Mouse (Mus musculus): ENCODE results near the gene Itpr1. TPM values are rescaled to one million over a fixed set of nuclear protein-coding genes. Genes with fewer than 3 reads are reported as not detected.

Gene Itpr1
- polyA plus RNA-seq, 1 experiment from 2014 or later = 4.8 TPM

- Histone ChIP-seq H3K4me3 (replicated peaks) (no peak overlapping the region), H3K9me3 (no peaks in the 10 kb centered on the region), H3K4me1 (replicated peaks) (peaks cover 20% of the 10 kb centered on the region), H3K27me3 (no peaks in the 10 kb centered on the region), H3K36me3 (no peaks in the 10 kb centered on the region), H3K9ac (replicated peaks) (no peak overlapping the region), H3K27ac (peak overlapping the region; percentile 79), H3K4me2 (replicated peaks) (no peak overlapping the region)
- 14% methylated on average over 9 of the region's 9 CpGs for WGBS
- ATAC-seq = peak; percentile 59
These were observed 36.4 kb downstream of the Itpr1 start for GRCm38 (mm10) chr6:108249031-108249917.

DNA sequence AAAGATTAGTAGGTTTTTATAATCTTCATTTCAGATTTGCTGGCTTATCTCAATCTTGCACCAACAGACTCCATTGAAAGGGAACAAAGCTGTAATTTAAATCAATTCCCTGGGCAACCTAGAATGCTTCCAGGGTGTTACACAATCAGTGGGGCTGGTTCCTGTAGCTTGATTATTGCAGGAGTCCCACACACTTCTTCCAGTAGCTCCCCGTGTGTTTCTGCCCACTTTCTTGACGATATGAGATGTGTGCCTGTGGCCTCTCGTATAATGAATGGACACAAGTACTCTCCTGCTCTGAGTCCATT lies 37.0 kb downstream of the Itpr1 start:
- Histone ChIP-seq H3K4me1 (replicated peaks) (peaks cover 20% of the 10 kb centered on the region), H3K27me3 (no peaks in the 10 kb centered on the region), H3K4me2 (replicated peaks) (no peak overlapping the region), H3K27ac (0 out of 2 replicates have a peak overlapping the region, but pooled peaks have one; percentile 21), H3K4me3 (replicated peaks) (no peak overlapping the region), H3K9ac (replicated peaks) (no peak overlapping the region), H3K36me3 (no peaks in the 10 kb centered on the region), H3K9me3 (no peaks in the 10 kb centered on the region)
- peak; percentile 41 for ATAC-seq
- 29% methylated on average over 3 of the region's 3 CpGs for WGBS

DNA sequence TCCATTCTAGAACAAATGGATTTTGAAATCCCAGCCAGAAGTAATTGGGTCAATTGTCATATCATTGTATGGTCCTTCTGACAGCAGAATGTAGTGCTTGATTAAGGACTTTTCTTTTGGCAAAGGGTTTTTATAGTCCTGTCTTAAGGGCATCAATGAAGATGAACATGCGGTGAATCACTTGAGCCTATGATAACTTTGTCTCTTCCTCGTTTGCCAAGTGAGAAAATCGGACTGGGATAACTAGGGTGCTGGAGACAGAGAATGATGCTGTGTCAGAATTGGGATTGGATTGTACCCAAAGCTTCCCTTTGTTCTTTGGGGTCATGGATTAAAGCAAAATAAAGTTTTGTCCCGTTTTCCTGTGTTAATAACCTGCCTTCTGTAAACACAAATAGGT lies 37.5 kb downstream of the Itpr1 start:
- Histone ChIP-seq H3K9me3 (no peaks in the 10 kb centered on the region), H3K27me3 (no peaks in the 10 kb centered on the region), H3K36me3 (no peaks in the 10 kb centered on the region), H3K27ac (no peak overlapping the region), H3K4me1 (replicated peaks) (peaks cover 20% of the 10 kb centered on the region), H3K4me3 (replicated peaks) (no peak overlapping the region), H3K9ac (replicated peaks) (no peak overlapping the region), H3K4me2 (replicated peaks) (no peak overlapping the region)
- WGBS = 69% methylated on average over 4 of the region's 4 CpGs
- no peak for ATAC-seq

GRCm38 (mm10) chr6:108252565-108253360 lies 39.9 kb downstream of the Itpr1 start:
- Histone ChIP-seq H3K36me3 (no peaks in the 10 kb centered on the region), H3K9me3 (no peaks in the 10 kb centered on the region), H3K27ac (no peak overlapping the region), H3K9ac (replicated peaks) (no peak overlapping the region), H3K4me1 (replicated peaks) (peaks cover 20% of the 10 kb centered on the region), H3K4me2 (replicated peaks) (no peak overlapping the region), H3K4me3 (replicated peaks) (no peak overlapping the region), H3K27me3 (no peaks in the 10 kb centered on the region)
- ATAC-seq = no peak
- WGBS = 80% methylated on average over 13 of the region's 13 CpGs

DNA sequence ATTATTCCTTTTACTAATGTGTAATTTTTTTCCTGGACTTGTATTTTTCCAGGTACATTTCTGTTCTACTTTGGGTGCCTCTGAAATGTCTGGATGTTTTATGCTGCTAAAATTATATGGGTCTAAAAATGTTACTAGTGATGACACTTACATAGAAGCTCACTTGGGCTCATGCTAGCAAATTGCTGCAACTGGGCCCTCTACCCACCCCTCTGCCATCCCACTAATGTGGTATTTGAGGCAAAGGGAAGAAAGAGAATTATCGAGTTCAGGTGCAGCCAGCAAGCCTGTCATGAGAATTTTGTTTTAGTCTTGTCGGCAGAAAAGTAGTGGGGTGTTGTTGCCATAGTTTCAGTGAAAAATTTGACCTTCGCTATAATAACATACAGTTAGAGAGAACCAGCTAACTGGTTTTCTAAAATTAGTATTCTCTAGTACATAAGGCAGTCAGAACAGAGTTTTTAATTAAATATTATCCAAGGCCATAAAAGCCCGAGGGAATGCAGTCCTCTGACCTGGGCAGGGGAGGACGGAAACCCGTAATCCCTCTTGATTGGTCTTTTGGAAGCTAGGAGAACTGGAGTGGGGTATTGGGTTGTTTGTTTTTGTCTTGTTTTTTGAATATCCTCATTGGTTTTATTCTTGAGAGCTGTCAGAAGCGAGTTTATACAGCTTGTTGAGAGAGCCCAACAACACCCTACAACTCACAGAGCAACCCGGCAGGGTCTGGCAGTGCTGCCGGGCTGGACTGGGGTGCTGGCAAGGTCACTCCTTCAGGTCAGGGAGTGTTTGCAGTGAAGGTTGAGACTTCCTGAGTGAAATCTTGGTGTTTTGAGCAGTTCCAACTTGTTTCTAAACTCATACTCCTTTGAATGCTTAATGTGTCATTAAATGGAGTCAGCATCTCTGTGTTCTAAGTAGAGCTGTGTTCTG lies 41.5 kb downstream of the Itpr1 start:
- Histone ChIP-seq H3K4me3 (replicated peaks) (no peak overlapping the region), H3K9ac (replicated peaks) (no peak overlapping the region), H3K36me3 (no peaks in the 10 kb centered on the region), H3K27ac (no peak overlapping the region), H3K4me2 (replicated peaks) (no peak overlapping the region), H3K9me3 (no peaks in the 10 kb centered on the region), H3K27me3 (no peaks in the 10 kb centered on the region), H3K4me1 (replicated peaks) (peaks cover 6% of the 10 kb centered on the region)
- WGBS = 75% methylated on average over 9 of the region's 9 CpGs
- no peak for ATAC-seq

DNA sequence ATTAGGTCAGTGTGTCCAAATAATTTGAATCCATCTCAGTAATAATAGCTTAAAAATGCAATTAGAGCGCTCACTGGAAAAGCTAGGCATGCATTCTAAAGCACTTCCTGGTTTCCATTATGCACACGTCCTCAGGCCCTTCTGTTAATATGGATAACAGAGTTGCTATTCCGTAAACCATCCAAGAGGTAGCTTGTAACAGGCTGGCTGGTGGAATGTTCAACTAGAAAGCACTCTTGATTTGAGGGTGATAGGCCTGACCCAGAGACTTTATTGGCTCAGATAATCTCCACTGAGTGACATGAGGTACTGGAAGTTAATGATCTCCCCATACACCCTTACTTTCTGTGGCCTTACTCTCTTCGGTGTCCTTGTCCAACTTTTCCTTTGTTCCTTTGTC lies 43.0 kb downstream of the Itpr1 start:
- 70% methylated on average over 4 of the region's 4 CpGs for WGBS
- no peak overlapping the region for H3K4me3 ChIP-seq (replicated peaks)
- ATAC-seq = no peak
- no peak overlapping the region for H3K4me2 ChIP-seq (replicated peaks)
- H3K27me3 ChIP-seq = no peaks in the 10 kb centered on the region
- no peak overlapping the region for H3K9ac ChIP-seq (replicated peaks)
- H3K36me3 ChIP-seq = no peaks in the 10 kb centered on the region
- H3K9me3 ChIP-seq = no peaks in the 10 kb centered on the region
- no peaks in the 10 kb centered on the region; the same call in 1 of the 2 replicates for H3K4me1 ChIP-seq (replicated peaks)
- H3K27ac ChIP-seq = no peak overlapping the region

GRCm38 (mm10) chr6:108257225-108257624 lies 44.3 kb downstream of the Itpr1 start:
- Histone ChIP-seq H3K4me3 (replicated peaks) (no peak overlapping the region), H3K27me3 (no peaks in the 10 kb centered on the region), H3K36me3 (no peaks in the 10 kb centered on the region), H3K27ac (no peak overlapping the region), H3K4me1 (replicated peaks) (no peaks in the 10 kb centered on the region; the same call in 1 of the 2 replicates), H3K9me3 (no peaks in the 10 kb centered on the region), H3K9ac (replicated peaks) (no peak overlapping the region), H3K4me2 (replicated peaks) (no peak overlapping the region)
- 77% methylated on average over 3 of the region's 3 CpGs for WGBS
- no peak for ATAC-seq

- no peaks in the 10 kb centered on the region for H3K36me3 ChIP-seq
- H3K4me3 ChIP-seq (replicated peaks) = no peak overlapping the region
- H3K9me3 ChIP-seq = no peaks in the 10 kb centered on the region
- H3K4me2 ChIP-seq (replicated peaks) = no peak overlapping the region
- WGBS = 52% methylated on average over 2 of the region's 2 CpGs
- no peaks in the 10 kb centered on the region; the same call in 1 of the 2 replicates for H3K4me1 ChIP-seq (replicated peaks)
- H3K27ac ChIP-seq = no peak overlapping the region
- H3K27me3 ChIP-seq = no peaks in the 10 kb centered on the region
- no peak overlapping the region for H3K9ac ChIP-seq (replicated peaks)
- no peak for ATAC-seq
These were observed 45.7 kb downstream of the Itpr1 start for GRCm38 (mm10) chr6:108258631-108259030.

DNA sequence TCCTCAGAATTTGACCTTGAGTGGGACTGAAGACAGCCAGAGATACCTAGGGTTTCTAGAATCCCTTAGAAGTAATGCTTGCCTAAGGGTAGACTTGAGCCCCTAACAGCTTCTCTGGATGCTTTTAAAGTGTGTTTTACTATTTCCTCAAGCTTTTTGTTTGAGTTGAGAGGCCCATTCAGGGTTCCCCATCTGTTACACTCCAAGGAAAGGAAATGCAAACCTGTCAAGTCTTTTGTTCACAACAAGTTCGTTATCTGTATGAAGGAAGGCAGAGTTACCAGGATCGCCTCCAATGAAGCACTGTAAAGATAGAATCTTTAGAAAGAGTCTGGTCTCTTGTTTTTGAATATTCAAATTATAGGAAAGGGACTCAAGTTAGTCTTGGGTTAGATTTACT lies 46.8 kb downstream of the Itpr1 start:
- no peaks in the 10 kb centered on the region for H3K9me3 ChIP-seq
- no peaks in the 10 kb centered on the region for H3K36me3 ChIP-seq
- H3K4me1 ChIP-seq (replicated peaks) = no peaks in the 10 kb centered on the region; the same call in 1 of the 2 replicates
- H3K4me3 ChIP-seq (replicated peaks) = no peak overlapping the region
- no peaks in the 10 kb centered on the region for H3K27me3 ChIP-seq
- ATAC-seq = no peak
- no peak overlapping the region for H3K9ac ChIP-seq (replicated peaks)
- 28% methylated on average over 2 of the region's 2 CpGs for WGBS
- no peak overlapping the region for H3K4me2 ChIP-seq (replicated peaks)
- H3K27ac ChIP-seq = no peak overlapping the region

DNA sequence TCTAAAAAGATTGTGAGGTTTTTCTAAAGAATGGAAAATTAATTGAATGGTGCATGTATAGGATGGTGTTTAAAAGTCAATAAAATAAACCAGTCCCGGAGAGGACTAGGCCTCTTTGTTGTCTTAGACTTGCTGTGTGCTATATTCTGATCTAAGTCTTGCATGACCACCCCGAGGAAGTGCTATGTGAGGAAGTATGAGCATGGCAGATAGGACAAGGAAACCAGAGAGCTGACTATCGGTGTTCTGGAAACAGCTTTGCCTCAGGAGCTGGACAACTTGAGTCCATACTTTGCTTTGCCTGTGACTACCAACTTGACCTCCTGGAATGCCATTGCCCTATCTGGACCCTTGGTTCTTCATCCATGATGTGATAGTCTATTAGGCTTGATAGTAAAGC lies 48.6 kb downstream of the Itpr1 start:
- Histone ChIP-seq H3K27me3 (no peaks in the 10 kb centered on the region), H3K9ac (replicated peaks) (no peak overlapping the region)
- ATAC-seq = no peak

GRCm38 (mm10) chr6:108264164-108264563 lies 51.3 kb downstream of the Itpr1 start:
- Histone ChIP-seq H3K9ac (replicated peaks) (no peak overlapping the region), H3K9me3 (no peaks in the 10 kb centered on the region), H3K27me3 (no peaks in the 10 kb centered on the region), H3K27ac (no peak overlapping the region), H3K4me1 (replicated peaks) (no peaks in the 10 kb centered on the region; the same call in 1 of the 2 replicates), H3K4me3 (replicated peaks) (no peak overlapping the region), H3K4me2 (replicated peaks) (no peak overlapping the region), H3K36me3 (no peaks in the 10 kb centered on the region)
- ATAC-seq = no peak
- WGBS = 93% methylated on average over 3 of the region's 3 CpGs

More for the DNA sequence above, 48.6 kb downstream of the Itpr1 start:
- Histone ChIP-seq H3K36me3 (no peaks in the 10 kb centered on the region), H3K9me3 (no peaks in the 10 kb centered on the region), H3K4me3 (replicated peaks) (no peak overlapping the region), H3K4me2 (replicated peaks) (no peak overlapping the region), H3K27ac (no peak overlapping the region), H3K4me1 (replicated peaks) (no peaks in the 10 kb centered on the region; the same call in 1 of the 2 replicates)
- 92% methylated on average over 3 of the region's 3 CpGs for WGBS

Measured in midbrain, embryonic 13.5 days (tissue).